Mouse (Mus musculus) intestine, postnatal 0 days (tissue): Measurements from ENCODE around the gene Myom1. TPM values are rescaled to one million over a fixed set of nuclear protein-coding genes. Genes with fewer than 3 reads are reported as not detected.

Experiments used
- ATAC-seq: fragments of 200-750 bp; cut with Nextera tagmentation; 2 replicates; pipeline ENCODE4 v1.8.0; 2017; ENCODE audit warnings: mild to moderate bottlenecking, moderate TSS enrichment, moderate library complexity
- H3K27ac ChIP-seq: fragments of 300-500 bp; sonication (generic); 2 replicates; pipeline ENCODE4 v1.5.1; 2014; ENCODE audit warnings: mild to moderate bottlenecking, low read depth, low read length, moderate library complexity
- H3K27me3 ChIP-seq: fragments of 300-500 bp; sonication (generic); replicated peaks from 2 replicates; pipeline ENCODE4 v1.6.1; 2014; ENCODE audit warnings: low read length, mixed read lengths; ENCODE audit not compliant: control insufficient read depth, insufficient read depth
- H3K36me3 ChIP-seq: fragments of 300-500 bp; sonication (generic); 2 replicates; pipeline ENCODE4 v1.6.1; 2014; ENCODE audit warnings: mild to moderate bottlenecking, moderate library complexity; ENCODE audit not compliant: control insufficient read depth, insufficient read depth
- H3K4me1 ChIP-seq: fragments of 300-500 bp; sonication (generic); replicated peaks from 2 replicates; pipeline ENCODE4 v1.6.1; 2014; ENCODE audit warnings: antibody characterized with exemption, low read length, mixed read lengths; ENCODE audit not compliant: control insufficient read depth, insufficient read depth
- H3K4me2 ChIP-seq: fragments of 300-500 bp; sonication (generic); replicated peaks from 2 replicates; pipeline ENCODE4 v1.6.1; 2014; ENCODE audit warnings: low read depth, mild to moderate bottlenecking, moderate library complexity
- H3K4me3 ChIP-seq: fragments of 300-500 bp; sonication (generic); 2 replicates; pipeline ENCODE4 v1.5.1; 2014; ENCODE audit warnings: low read depth, low read length
- H3K9ac ChIP-seq: fragments of 300-500 bp; sonication (generic); 2 replicates; pipeline ENCODE4 v1.6.1; 2014; ENCODE audit warnings: mild to moderate bottlenecking, low read depth, low read length
- H3K9me3 ChIP-seq: fragments of 300-500 bp; sonication (generic); 2 replicates; pipeline ENCODE4 v1.6.1; 2016; ENCODE audit warnings: mixed run types; ENCODE audit not compliant: control insufficient read depth
- CTCF ChIP-seq: sonication (generic); IDR thresholded peaks from 2 replicates; pipeline ENCODE4 v1.5.1; 2016; ENCODE audit warnings: low read depth, mild to moderate bottlenecking, control low read depth, antibody characterized with exemption, moderate library complexity
- WGBS: fragments of 180-500 bp; shearing (Covaris S2); extraction: QIAGEN DNeasy Blood & Tissue Kit; methylation state at CpG from one replicate; pipeline ENCODE4 v1.1.7; 2014; 5-methylcytosine and 5-hydroxymethylcytosine counted together
- polyA plus RNA-seq: library from polyadenylated mRNA; unstranded; fragments of >200 nt; fragmentation: Nextera tagmentation; extraction: Ambion mirVana; gene quantifications from 2 replicates; pipeline ENCODE4 v1.2.1, GENCODE M21; 2015

Gene Myom1
- polyA plus RNA-seq, 1 experiment from 2014 or later, result 8.9 TPM

GRCm38 (mm10) chr17:70985501-70986354 is 16.7 kb upstream of the Myom1 start:
- peak; percentile 17; the same call in 1 of the 2 replicates for ATAC-seq
- peak overlapping the region; percentile 66 for H3K27ac ChIP-seq

GRCm38 (mm10) chr17:70986355-70986740 is 16.1 kb upstream of the Myom1 start:
- Histone ChIP-seq H3K4me3 (no peak overlapping the region), H3K4me1 (peaks cover 8% of the 10 kb centered on the region; the same call in 1 of the 2 replicates), H3K4me2 (0 out of 2 replicates have a peak overlapping the region, but pooled peaks have one; percentile 13), H3K9ac (no peak overlapping the region), H3K27ac (peak overlapping the region; percentile 66), H3K27me3 (no peaks in the 10 kb centered on the region), H3K9me3 (no peaks in the 10 kb centered on the region), H3K36me3 (peaks cover 30% of the 10 kb centered on the region)
- ATAC-seq, result no peak
- WGBS, result 45% methylated on average over 6 of the region's 6 CpGs
- TF ChIP-seq CTCF, result no peak

More at GRCm38 (mm10) chr17:70985501-70986354, 16.7 kb upstream of the Myom1 start:
- H3K36me3 ChIP-seq, result peaks cover 36% of the 10 kb centered on the region
- 64% methylated on average over 15 of the region's 15 CpGs for WGBS
- H3K4me1 ChIP-seq, result peaks cover 8% of the 10 kb centered on the region; the same call in 1 of the 2 replicates
- H3K4me2 ChIP-seq, result 0 out of 2 replicates have a peak overlapping the region, but pooled peaks have one; percentile 6
- no peak overlapping the region for H3K4me3 ChIP-seq
- no peaks in the 10 kb centered on the region for H3K27me3 ChIP-seq
- no peak overlapping the region for H3K9ac ChIP-seq
- no peak for TF ChIP-seq CTCF
- H3K9me3 ChIP-seq, result no peaks in the 10 kb centered on the region

- Histone ChIP-seq H3K36me3 (peaks cover 23% of the 10 kb centered on the region), H3K27me3 (no peaks in the 10 kb centered on the region), H3K9me3 (no peaks in the 10 kb centered on the region), H3K4me2 (peak overlapping the region; percentile 77), H3K9ac (no peak overlapping the region), H3K4me3 (no peak overlapping the region), H3K27ac (peak overlapping the region; percentile 76), H3K4me1 (peaks cover 8% of the 10 kb centered on the region; the same call in 1 of the 2 replicates)
- ATAC-seq, result no peak
- WGBS, result 55% methylated on average over 15 of the region's 15 CpGs
- no peak for TF ChIP-seq CTCF
These were observed 15.4 kb upstream of the Myom1 start for GRCm38 (mm10) chr17:70986831-70987660.

- no peaks in the 10 kb centered on the region for H3K9me3 ChIP-seq
- peak overlapping the region; percentile 76 for H3K27ac ChIP-seq
- H3K27me3 ChIP-seq, result no peaks in the 10 kb centered on the region
- H3K4me2 ChIP-seq, result peak overlapping the region; percentile 77
- peaks cover 19% of the 10 kb centered on the region; the same call in 1 of the 2 replicates for H3K36me3 ChIP-seq
- H3K9ac ChIP-seq, result peak overlapping the region; percentile 26; the same call in 1 of the 2 replicates
- H3K4me3 ChIP-seq, result peak overlapping the region; percentile 92
- TF ChIP-seq CTCF, result no peak
- WGBS, result 53% methylated on average over 12 of the region's 12 CpGs
- peak; percentile 66 for ATAC-seq
- H3K4me1 ChIP-seq, result peaks cover 8% of the 10 kb centered on the region; the same call in 1 of the 2 replicates
These were observed 14.1 kb upstream of the Myom1 start for GRCm38 (mm10) chr17:70988337-70988767.

GRCm38 (mm10) chr17:70989430-70989829 is 13.0 kb upstream of the Myom1 start:
- H3K36me3 ChIP-seq, result peaks cover 24% of the 10 kb centered on the region
- H3K9me3 ChIP-seq, result no peaks in the 10 kb centered on the region
- H3K4me3 ChIP-seq, result peak overlapping the region; percentile 92
- H3K27me3 ChIP-seq, result no peaks in the 10 kb centered on the region
- no peak for TF ChIP-seq CTCF
- WGBS, result 22% methylated on average over 8 of the region's 8 CpGs
- H3K4me2 ChIP-seq, result peak overlapping the region; percentile 77
- peak overlapping the region; percentile 79 for H3K9ac ChIP-seq
- peak overlapping the region; percentile 97 for H3K27ac ChIP-seq
- no peak for ATAC-seq
- peaks cover 8% of the 10 kb centered on the region; the same call in 1 of the 2 replicates for H3K4me1 ChIP-seq

GRCm38 (mm10) chr17:70989991-70990390 is 12.4 kb upstream of the Myom1 start:
- no peaks in the 10 kb centered on the region for H3K9me3 ChIP-seq
- no peaks in the 10 kb centered on the region for H3K27me3 ChIP-seq
- H3K9ac ChIP-seq, result peak overlapping the region; percentile 79
- TF ChIP-seq CTCF, result no peak
- peak overlapping the region; percentile 92 for H3K4me3 ChIP-seq
- H3K4me2 ChIP-seq, result peak overlapping the region; percentile 77
- ATAC-seq, result peak; percentile 34
- H3K36me3 ChIP-seq, result peaks cover 26% of the 10 kb centered on the region
- under 1% methylated on average over 24 of the region's 24 CpGs for WGBS
- H3K27ac ChIP-seq, result peak overlapping the region; percentile 97
- H3K4me1 ChIP-seq, result peaks cover 8% of the 10 kb centered on the region; the same call in 1 of the 2 replicates
